Mouse (Mus musculus): ENCODE results near the gene Olfr1336. TPM values are rescaled to one million over a fixed set of nuclear protein-coding genes. Genes with fewer than 3 reads are reported as not detected.

Olfr1336 gene
- not detected in 2 replicates for polyA plus RNA-seq (2015; fragmentation: Nextera tagmentation; extraction: Ambion mirVana)

DNA sequence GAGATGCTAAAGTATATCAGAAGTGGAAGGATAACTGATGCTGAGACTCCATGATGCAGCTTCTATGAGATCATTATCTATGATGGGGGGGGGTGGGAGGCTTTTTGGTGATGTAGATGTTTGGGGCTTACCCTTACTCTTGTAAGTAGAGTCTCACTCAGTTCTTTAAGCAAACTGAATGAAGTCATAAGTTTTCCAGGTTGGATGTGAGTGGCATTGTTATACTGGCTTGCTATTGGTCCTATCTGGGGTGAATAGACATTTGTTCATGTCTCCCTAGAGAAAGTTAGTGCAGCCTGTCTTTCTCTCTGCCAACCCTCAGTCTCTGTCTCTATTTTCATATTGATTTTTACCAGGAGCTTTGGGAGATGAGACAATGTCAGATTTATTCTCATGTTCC, at the start of gene Olfr1336:
Olfr1336 (plus strand) TSS at position 301 of the 400 bp plus-strand sequence.
- no peak for ATAC-seq (replicated peaks; ENCODE audit: insufficient number of reproducible peaks, insufficient read depth, low FRiP score, low read depth)

DNA sequence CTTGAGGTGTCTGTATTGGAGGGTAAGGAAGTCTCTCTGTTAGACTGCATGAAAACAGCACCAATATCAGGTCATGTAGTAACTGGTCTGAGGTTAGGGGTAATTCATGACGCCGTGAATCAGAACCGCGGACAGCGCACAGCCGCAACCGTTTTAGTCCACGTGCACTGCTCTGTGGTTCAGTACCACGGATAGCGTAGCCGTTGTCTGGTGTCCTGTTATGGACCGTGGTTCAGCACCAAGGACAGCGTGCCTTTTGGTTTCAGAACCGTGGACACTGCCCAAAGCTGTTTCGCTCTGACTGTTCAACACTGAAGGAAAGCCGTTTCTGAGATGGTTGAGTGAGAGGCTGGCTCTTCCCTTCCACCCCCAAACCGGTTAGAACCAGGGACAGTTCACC, 45.9 kb upstream of the Olfr1336 start, which contains the start of gene Gm20715:
Gm20715 (plus strand) TSS at position 235 of the 400 bp plus-strand sequence.
- Histone ChIP-seq H3K4me3 (no peak within 1 kb of the TSS), H3K27me3 (no peaks in the 10 kb centered on the region), H3K36me3 (no peaks in the 10 kb centered on the region), H3K9me3 (replicated peaks) (no peaks in the 10 kb centered on the region), H3K4me1 (replicated peaks) (no peaks in the 10 kb centered on the region), H3K27ac (no peak within 1 kb of the TSS), H3K4me2 (no peak within 1 kb of the TSS), H3K9ac (no peak within 1 kb of the TSS)
- ATAC-seq (replicated peaks; ENCODE audit: insufficient number of reproducible peaks, insufficient read depth, low FRiP score, low read depth) = peak; percentile 91
- WGBS = under 1% methylated on average over 17 of the region's 17 CpGs

More for the DNA sequence above, at the start of gene Olfr1336:
- H3K36me3 ChIP-seq = no peaks in the 10 kb centered on the region
- no peak within 1 kb of the TSS for H3K4me2 ChIP-seq
- H3K9me3 ChIP-seq (replicated peaks) = no peaks in the 10 kb centered on the region
- H3K27ac ChIP-seq = no peak within 1 kb of the TSS
- no peak within 1 kb of the TSS for H3K9ac ChIP-seq
- H3K27me3 ChIP-seq = no peaks in the 10 kb centered on the region
- H3K4me1 ChIP-seq (replicated peaks) = no peaks in the 10 kb centered on the region
- no peak within 1 kb of the TSS for H3K4me3 ChIP-seq

- H3K9ac ChIP-seq = no peak overlapping the region
- no peak overlapping the region for H3K27ac ChIP-seq
- no peak overlapping the region for H3K4me2 ChIP-seq
- H3K4me1 ChIP-seq (replicated peaks) = no peaks in the 10 kb centered on the region
- H3K27me3 ChIP-seq = 0 out of 2 replicates have a peak, but pooled peaks cover 3% of the 10 kb centered on the region
- no peak overlapping the region for H3K4me3 ChIP-seq
- ATAC-seq (replicated peaks; ENCODE audit: insufficient number of reproducible peaks, insufficient read depth, low FRiP score, low read depth) = no peak
- 7% methylated on average over 22 of the region's 22 CpGs for WGBS
- no peaks in the 10 kb centered on the region for H3K36me3 ChIP-seq
- no peaks in the 10 kb centered on the region for H3K9me3 ChIP-seq (replicated peaks)
Observed at GRCm38 (mm10) chr7:6414626-6415441, 41.1 kb upstream of the Olfr1336 start.

- Histone ChIP-seq H3K27ac (no peak overlapping the region), H3K9ac (no peak overlapping the region), H3K27me3 (0 out of 2 replicates have a peak, but pooled peaks cover 3% of the 10 kb centered on the region), H3K4me3 (no peak overlapping the region), H3K36me3 (no peaks in the 10 kb centered on the region), H3K4me1 (replicated peaks) (no peaks in the 10 kb centered on the region), H3K4me2 (no peak overlapping the region), H3K9me3 (replicated peaks) (no peaks in the 10 kb centered on the region)
- ATAC-seq (replicated peaks; ENCODE audit: insufficient number of reproducible peaks, insufficient read depth, low FRiP score, low read depth) = no peak
- WGBS = 16% methylated on average over 8 of the region's 8 CpGs
Observed at GRCm38 (mm10) chr7:6415442-6415787, 40.6 kb upstream of the Olfr1336 start.

DNA sequence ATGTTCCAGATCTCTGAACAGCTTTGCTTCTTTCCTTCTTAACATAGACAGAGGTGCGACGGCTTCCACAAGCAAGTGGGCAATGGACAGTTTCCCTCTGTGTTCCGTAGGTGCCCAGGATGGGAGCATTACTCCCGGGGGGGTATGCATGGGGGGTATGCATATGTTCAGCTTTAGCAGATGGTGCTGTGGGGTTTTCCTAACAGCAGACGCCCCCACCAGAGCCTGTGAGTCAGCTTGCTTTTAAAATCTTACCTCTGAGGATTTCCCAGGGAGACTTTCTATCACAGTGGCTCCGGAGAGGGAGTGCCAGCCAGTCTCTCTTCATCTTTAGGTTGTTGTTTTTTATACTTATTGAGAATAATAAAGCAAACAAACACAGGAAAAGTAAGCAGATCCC, 36.1 kb upstream of the Olfr1336 start:
- no peak overlapping the region for H3K4me2 ChIP-seq
- no peak overlapping the region for H3K4me3 ChIP-seq
- WGBS = 76% methylated on average over 6 of the region's 6 CpGs
- H3K9ac ChIP-seq = no peak overlapping the region
- no peak overlapping the region for H3K27ac ChIP-seq
- H3K9me3 ChIP-seq (replicated peaks) = no peaks in the 10 kb centered on the region
- no peaks in the 10 kb centered on the region for H3K4me1 ChIP-seq (replicated peaks)
- ATAC-seq (replicated peaks; ENCODE audit: insufficient number of reproducible peaks, insufficient read depth, low FRiP score, low read depth) = no peak
- 0 out of 2 replicates have a peak, but pooled peaks cover 3% of the 10 kb centered on the region for H3K27me3 ChIP-seq
- no peaks in the 10 kb centered on the region for H3K36me3 ChIP-seq

- H3K9me3 ChIP-seq (replicated peaks) = 0 out of 2 replicates have a peak, but pooled peaks cover 6% of the 10 kb centered on the region
- H3K9ac ChIP-seq = no peak overlapping the region
- H3K4me1 ChIP-seq (replicated peaks) = no peaks in the 10 kb centered on the region
- no peaks in the 10 kb centered on the region for H3K27me3 ChIP-seq
- WGBS = 84% methylated on average over 3 of the region's 3 CpGs
- ATAC-seq (replicated peaks; ENCODE audit: insufficient number of reproducible peaks, insufficient read depth, low FRiP score, low read depth) = no peak
- no peak overlapping the region for H3K4me2 ChIP-seq
- H3K36me3 ChIP-seq = no peaks in the 10 kb centered on the region
- H3K27ac ChIP-seq = no peak overlapping the region
- no peak overlapping the region for H3K4me3 ChIP-seq
Observed at GRCm38 (mm10) chr7:6429381-6429780, 26.6 kb upstream of the Olfr1336 start.

- 0 out of 2 replicates have a peak, but pooled peaks cover 6% of the 10 kb centered on the region for H3K9me3 ChIP-seq (replicated peaks)
- ATAC-seq (replicated peaks; ENCODE audit: insufficient number of reproducible peaks, insufficient read depth, low FRiP score, low read depth) = no peak
- H3K36me3 ChIP-seq = no peaks in the 10 kb centered on the region
- H3K27me3 ChIP-seq = no peaks in the 10 kb centered on the region
- H3K4me1 ChIP-seq (replicated peaks) = no peaks in the 10 kb centered on the region
- H3K4me3 ChIP-seq = no peak overlapping the region
- 19% methylated on average over 2 of the region's 2 CpGs for WGBS
- H3K27ac ChIP-seq = no peak overlapping the region
- no peak overlapping the region for H3K9ac ChIP-seq
- H3K4me2 ChIP-seq = no peak overlapping the region
Observed at GRCm38 (mm10) chr7:6430342-6430741, 25.6 kb upstream of the Olfr1336 start.

DNA sequence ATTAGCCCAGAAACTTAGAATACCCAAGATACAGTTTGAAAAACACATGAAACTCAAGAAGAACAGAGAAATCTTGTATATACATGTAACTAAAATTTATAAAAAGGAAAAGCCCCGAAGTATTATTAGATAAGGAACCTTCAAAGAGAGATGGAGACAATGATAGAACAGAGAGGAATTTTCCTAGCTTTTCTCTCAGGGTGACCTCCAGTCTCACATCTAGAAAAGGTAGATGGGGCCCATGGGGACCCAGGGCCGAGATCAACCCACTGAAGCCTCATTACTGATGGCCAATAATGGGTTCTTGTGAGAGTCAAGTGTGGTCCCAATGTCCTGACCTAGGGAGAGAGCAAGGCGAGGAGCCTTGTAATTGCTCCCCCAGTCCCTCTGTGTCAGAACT, 17.6 kb upstream of the Olfr1336 start, which contains the start of gene Olfr1344:
Olfr1344 (plus strand) TSS at position 301 of the 400 bp plus-strand sequence.
- 57% methylated on average over 3 of the region's 3 CpGs for WGBS
- Histone ChIP-seq H3K4me3 (no peak within 1 kb of the TSS), H3K36me3 (no peaks in the 10 kb centered on the region), H3K4me2 (no peak within 1 kb of the TSS), H3K9ac (no peak within 1 kb of the TSS), H3K9me3 (replicated peaks) (no peaks in the 10 kb centered on the region), H3K27me3 (no peaks in the 10 kb centered on the region), H3K27ac (no peak within 1 kb of the TSS), H3K4me1 (replicated peaks) (no peaks in the 10 kb centered on the region)
- ATAC-seq (replicated peaks; ENCODE audit: insufficient number of reproducible peaks, insufficient read depth, low FRiP score, low read depth) = no peak

GRCm38 (mm10) chr7:6441173-6441572, 14.8 kb upstream of the Olfr1336 start:
- no peak for ATAC-seq (replicated peaks; ENCODE audit: insufficient number of reproducible peaks, insufficient read depth, low FRiP score, low read depth)
- 61% methylated on average over 2 of the region's 2 CpGs for WGBS
- no peak overlapping the region for H3K4me3 ChIP-seq

DNA sequence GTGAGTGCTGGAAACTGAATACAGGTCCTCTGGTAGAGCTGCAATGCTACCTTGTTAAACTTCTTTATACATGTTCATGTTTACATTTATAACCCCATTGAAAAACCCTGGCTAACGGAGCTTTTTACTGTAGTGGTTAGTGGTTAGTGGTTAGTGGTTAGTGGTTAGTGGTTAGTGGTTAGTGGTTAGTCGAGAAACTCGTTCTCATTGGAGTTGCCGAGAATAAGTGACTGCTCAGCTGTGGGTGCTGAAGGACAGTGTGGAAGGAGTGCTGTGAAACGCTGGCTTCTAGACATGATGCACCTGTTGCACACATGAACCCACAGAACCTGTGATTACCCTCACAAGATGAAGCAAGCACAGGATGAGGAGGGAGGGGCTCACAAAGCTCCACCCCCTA, 8.2 kb upstream of the Olfr1336 start:
- no peak for ATAC-seq (replicated peaks; ENCODE audit: insufficient number of reproducible peaks, insufficient read depth, low FRiP score, low read depth)
- H3K9ac ChIP-seq = no peak overlapping the region

More at GRCm38 (mm10) chr7:6441173-6441572, 14.8 kb upstream of the Olfr1336 start:
- Histone ChIP-seq H3K27me3 (no peaks in the 10 kb centered on the region), H3K36me3 (no peaks in the 10 kb centered on the region), H3K27ac (no peak overlapping the region), H3K9me3 (replicated peaks) (no peaks in the 10 kb centered on the region), H3K4me1 (replicated peaks) (no peaks in the 10 kb centered on the region), H3K9ac (no peak overlapping the region), H3K4me2 (no peak overlapping the region)

DNA sequence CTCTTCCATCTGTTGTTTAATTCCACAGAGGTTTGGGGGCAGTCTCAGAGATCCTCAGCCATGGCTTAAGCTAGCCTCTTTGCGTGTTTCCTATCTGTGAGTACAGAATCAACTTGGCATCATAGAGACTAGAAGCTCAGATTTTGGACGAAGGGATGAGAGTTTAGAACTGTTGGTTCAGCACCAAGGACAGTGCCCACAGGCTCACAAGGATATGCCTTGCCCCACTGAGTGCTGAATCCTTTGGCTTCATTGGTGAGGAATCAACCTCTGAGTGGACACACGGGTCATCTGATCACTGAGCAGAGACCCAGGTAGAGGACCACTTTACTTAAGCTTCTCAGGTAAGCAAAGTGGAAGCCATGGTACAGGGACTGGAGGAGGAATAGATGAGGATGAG, 431 bp downstream of the Olfr1336 start:
- Histone ChIP-seq H3K4me2 (no peak overlapping the region), H3K36me3 (no peaks in the 10 kb centered on the region), H3K4me1 (replicated peaks) (no peaks in the 10 kb centered on the region), H3K4me3 (no peak overlapping the region), H3K9me3 (replicated peaks) (no peaks in the 10 kb centered on the region), H3K27me3 (no peaks in the 10 kb centered on the region), H3K9ac (no peak overlapping the region), H3K27ac (no peak overlapping the region)
- 40% methylated on average over 3 of the region's 3 CpGs for WGBS
- no peak for ATAC-seq (replicated peaks; ENCODE audit: insufficient number of reproducible peaks, insufficient read depth, low FRiP score, low read depth)

More for the DNA sequence above, 8.2 kb upstream of the Olfr1336 start:
- Histone ChIP-seq H3K4me2 (no peak overlapping the region), H3K27me3 (no peaks in the 10 kb centered on the region), H3K9me3 (replicated peaks) (no peaks in the 10 kb centered on the region), H3K27ac (no peak overlapping the region), H3K36me3 (no peaks in the 10 kb centered on the region), H3K4me3 (no peak overlapping the region), H3K4me1 (replicated peaks) (no peaks in the 10 kb centered on the region)
- WGBS = 70% methylated on average over 5 of the region's 5 CpGs

- ATAC-seq (replicated peaks; ENCODE audit: insufficient number of reproducible peaks, insufficient read depth, low FRiP score, low read depth) = no peak
- H3K27me3 ChIP-seq = no peaks in the 10 kb centered on the region
- H3K9ac ChIP-seq = no peak within 1 kb of the TSS
- no peak within 1 kb of the TSS for H3K4me3 ChIP-seq
- H3K9me3 ChIP-seq (replicated peaks) = no peaks in the 10 kb centered on the region
- H3K36me3 ChIP-seq = no peaks in the 10 kb centered on the region
- H3K4me2 ChIP-seq = no peak within 1 kb of the TSS
- no peak within 1 kb of the TSS for H3K27ac ChIP-seq
- H3K4me1 ChIP-seq (replicated peaks) = no peaks in the 10 kb centered on the region
Observed at GRCm38 (mm10) chr7:6466951-6467350, 11.0 kb downstream of the Olfr1336 start, which contains the start of gene Olfr1346. Olfr1346 (plus strand) TSS chr7:6467101.
